In genomic region chr4:47022804-47023603, GRCm38 (mm10) we compare ENCODE assay signal across 21 mouse cellular contexts.
"Had no signal": no experiment of that assay in that cellular context is flagged by ENCODE, and none has a peak within 500 bp of the region (broad histone marks: within the 10 kb centered on the region; RNA-seq: fewer than 3 reads in every experiment).

No protein-coding gene starts in this region.

- H3K27me3 ChIP-seq: limb, embryonic 12.5 days; limb, embryonic 15.5 days; lung, embryonic 15.5 days; midbrain, embryonic 12.5 days; midbrain, embryonic 15.5 days; neural tube, embryonic 12.5 days; neural tube, embryonic 15.5 days; stomach, embryonic 15.5 days had no signal

- DNase-seq: kidney, postnatal 10 days; kidney, postnatal 4 days; left cerebral cortex, postnatal 4 days; liver, postnatal 0 days; lung, postnatal 10 days; lung, postnatal 36 days; right cerebral cortex, adult 18-20 months; right cerebral cortex, postnatal 14 days; right cerebral cortex, postnatal 4 days; thymus, postnatal 25 days had no signal

- H3K4me1 ChIP-seq: limb, embryonic 12.5 days; limb, embryonic 15.5 days; lung, embryonic 15.5 days; midbrain, embryonic 12.5 days; midbrain, embryonic 15.5 days; neural tube, embryonic 12.5 days; neural tube, embryonic 15.5 days; stomach, embryonic 15.5 days had no signal

- H3K27ac ChIP-seq: limb, embryonic 12.5 days; limb, embryonic 15.5 days; liver, embryonic 14.5 days; lung, embryonic 15.5 days; midbrain, embryonic 12.5 days; midbrain, embryonic 15.5 days; neural tube, embryonic 12.5 days; neural tube, embryonic 15.5 days; stomach, embryonic 15.5 days had no signal

- H3K4me2 ChIP-seq: limb, embryonic 12.5 days; limb, embryonic 15.5 days; liver, embryonic 11.5 days; lung, embryonic 15.5 days; midbrain, embryonic 12.5 days; midbrain, embryonic 15.5 days; neural tube, embryonic 12.5 days; neural tube, embryonic 15.5 days; stomach, embryonic 15.5 days had no signal

- H3K9ac ChIP-seq: limb, embryonic 12.5 days; limb, embryonic 15.5 days; liver, embryonic 14.5 days; liver, postnatal 0 days; lung, embryonic 15.5 days; midbrain, embryonic 12.5 days; midbrain, embryonic 15.5 days; neural tube, embryonic 12.5 days; neural tube, embryonic 15.5 days; stomach, embryonic 15.5 days had no signal

- ATAC-seq: intestine, postnatal 0 days; liver, postnatal 0 days; midbrain, embryonic 15.5 days had no signal

- H3K36me3 ChIP-seq: lung, embryonic 15.5 days; midbrain, embryonic 12.5 days; midbrain, embryonic 15.5 days; stomach, embryonic 15.5 days had no signal

- H3K4me3 ChIP-seq: limb, embryonic 12.5 days; limb, embryonic 15.5 days; lung, embryonic 15.5 days; midbrain, embryonic 12.5 days; midbrain, embryonic 15.5 days; neural tube, embryonic 12.5 days; neural tube, embryonic 15.5 days; stomach, embryonic 15.5 days had no signal

- H3K9me3 ChIP-seq: limb, embryonic 12.5 days; limb, embryonic 15.5 days; lung, embryonic 15.5 days; midbrain, embryonic 12.5 days; midbrain, embryonic 15.5 days; neural tube, embryonic 12.5 days; neural tube, embryonic 15.5 days; stomach, embryonic 15.5 days had no signal
